Mouse (Mus musculus) lung, postnatal 0 days (tissue): ENCODE data around the gene Hspb1. TPM values are rescaled to one million over a fixed set of nuclear protein-coding genes. Genes with fewer than 3 reads are reported as not detected.
A peak's percentile ranks its signal among the peaks of the same experiment; 100 is the strongest.

Source experiments
- ATAC-seq: fragments of 200-750 bp; cut with Nextera tagmentation; 2 replicates; pipeline ENCODE4 v1.8.0; 2017; ENCODE audit warnings: moderate library complexity
- DNase-seq: peaks from one replicate; pipeline ENCODE4 v3.0.0-alpha.2; 2016; ENCODE audit warnings: low spot score
- H3K27ac ChIP-seq: fragments of 300-500 bp; sonication (generic); 2 replicates; pipeline ENCODE4 v1.5.1; 2014; ENCODE audit warnings: antibody characterized with exemption, mild to moderate bottlenecking, low read length, mixed read lengths
- H3K27me3 ChIP-seq: fragments of 300-500 bp; sonication (generic); replicated peaks from 2 replicates; pipeline ENCODE4 v1.6.1; 2014; ENCODE audit warnings: low read length, mixed read lengths; ENCODE audit not compliant: insufficient read depth
- H3K36me3 ChIP-seq: fragments of 300-500 bp; sonication (generic); 2 replicates; pipeline ENCODE4 v1.6.1; 2014; ENCODE audit warnings: low read length, mixed read lengths; ENCODE audit not compliant: insufficient read depth
- H3K4me1 ChIP-seq: fragments of 300-500 bp; sonication (generic); 2 replicates; pipeline ENCODE4 v1.6.1; 2014; ENCODE audit warnings: antibody characterized with exemption, low read depth, low read length, mixed read lengths; ENCODE audit not compliant: insufficient read depth
- H3K4me2 ChIP-seq: fragments of 300-500 bp; sonication (generic); replicated peaks from 2 replicates; pipeline ENCODE4 v1.6.1; 2014; ENCODE audit warnings: low read depth, mild to moderate bottlenecking, low read length, moderate library complexity, mixed read lengths
- H3K4me3 ChIP-seq: fragments of 300-500 bp; sonication (generic); 2 replicates; pipeline ENCODE4 v1.5.1; 2014; ENCODE audit warnings: low read depth, low read length
- H3K9ac ChIP-seq: fragments of 300-500 bp; sonication (generic); replicated peaks from 2 replicates; pipeline ENCODE4 v1.6.1; 2014; ENCODE audit warnings: low read depth, mild to moderate bottlenecking
- H3K9me3 ChIP-seq: fragments of 300-500 bp; sonication (generic); 2 replicates; pipeline ENCODE4 v1.6.1; 2016; ENCODE audit warnings: low read length, mixed read lengths
- CTCF ChIP-seq: IDR thresholded peaks from 2 replicates; pipeline ENCODE4 v1.5.1; 2016; ENCODE audit warnings: antibody characterized with exemption, mild to moderate bottlenecking
- EP300 ChIP-seq: IDR thresholded peaks from 2 replicates; pipeline ENCODE4 v1.6.1; 2016; ENCODE audit warnings: antibody characterized with exemption, mild to moderate bottlenecking, control low read depth
- WGBS: fragments of 180-500 bp; shearing (Covaris S2); extraction: QIAGEN DNeasy Blood & Tissue Kit; methylation state at CpG from one replicate; pipeline ENCODE4 v1.1.7; 2014; 5-methylcytosine and 5-hydroxymethylcytosine counted together
- polyA plus RNA-seq: library from polyadenylated mRNA; unstranded; fragments of >200 nt; fragmentation: Nextera tagmentation; extraction: Ambion mirVana; gene quantifications from 2 replicates; pipeline ENCODE4 v1.2.1, GENCODE M21; 2015

Hspb1 gene
- polyA plus RNA-seq, 1 experiment from 2014 or later, result 248 TPM

DNA sequence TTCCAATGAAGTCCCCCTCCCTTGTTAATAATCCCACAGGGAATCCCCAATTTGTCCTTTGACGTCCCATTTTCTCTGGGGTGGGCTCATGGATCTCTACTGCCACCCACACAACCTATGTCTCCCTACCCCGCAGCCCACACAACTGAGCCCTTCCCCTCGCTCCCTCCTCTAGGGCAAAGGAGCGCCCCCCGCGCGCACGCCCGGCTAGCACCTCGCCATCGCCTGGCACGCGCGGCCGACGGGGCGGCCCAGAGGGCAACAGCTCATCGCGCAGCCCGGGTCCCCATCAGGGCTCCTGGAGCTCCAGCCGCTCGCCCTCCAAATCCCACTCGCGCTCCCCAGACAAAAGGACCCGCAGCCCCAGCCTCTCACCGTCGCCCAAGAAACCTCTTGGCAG is 19.1 kb upstream of the Hspb1 start:
- Histone ChIP-seq H3K27me3 (peaks cover 33% of the 10 kb centered on the region), H3K36me3 (no peaks in the 10 kb centered on the region), H3K9me3 (no peaks in the 10 kb centered on the region), H3K4me3 (peak overlapping the region; percentile 35; the same call in 1 of the 2 replicates), H3K9ac (no peak overlapping the region), H3K4me1 (no peaks in the 10 kb centered on the region), H3K27ac (no peak overlapping the region), H3K4me2 (peak overlapping the region; percentile 67)
- ATAC-seq, result no peak
- TF ChIP-seq CTCF (no peak), EP300 (no peak)
- 4% methylated on average over 26 of the region's 27 CpGs for WGBS
- no peak for DNase-seq

- DNase-seq (no peak), ATAC-seq (no peak)
- no peak for TF ChIP-seq EP300
- no peak for TF ChIP-seq CTCF
- no peaks in the 10 kb centered on the region for H3K36me3 ChIP-seq
- no peaks in the 10 kb centered on the region for H3K9me3 ChIP-seq
- H3K9ac ChIP-seq, result no peak overlapping the region
- no peak overlapping the region for H3K4me2 ChIP-seq
- peaks cover 33% of the 10 kb centered on the region for H3K27me3 ChIP-seq
- WGBS, result 61% methylated on average over 14 of the region's 14 CpGs
- no peaks in the 10 kb centered on the region for H3K4me1 ChIP-seq
- no peak overlapping the region for H3K4me3 ChIP-seq
- H3K27ac ChIP-seq, result no peak overlapping the region
Measured at GRCm38 (mm10) chr5:135869661-135870423, 17.9 kb upstream of the Hspb1 start.

- no peaks in the 10 kb centered on the region for H3K4me1 ChIP-seq
- WGBS, result 77% methylated on average over 5 of the region's 5 CpGs
- H3K36me3 ChIP-seq, result no peaks in the 10 kb centered on the region
- TF ChIP-seq EP300 (no peak), CTCF (no peak)
- no peaks in the 10 kb centered on the region for H3K9me3 ChIP-seq
- DNase-seq, result no peak
- no peak overlapping the region for H3K27ac ChIP-seq
- peaks cover 33% of the 10 kb centered on the region for H3K27me3 ChIP-seq
- no peak overlapping the region for H3K4me3 ChIP-seq
- ATAC-seq, result no peak
- H3K4me2 ChIP-seq, result no peak overlapping the region
- H3K9ac ChIP-seq, result no peak overlapping the region
Measured at GRCm38 (mm10) chr5:135870505-135870904, 17.2 kb upstream of the Hspb1 start.

DNA sequence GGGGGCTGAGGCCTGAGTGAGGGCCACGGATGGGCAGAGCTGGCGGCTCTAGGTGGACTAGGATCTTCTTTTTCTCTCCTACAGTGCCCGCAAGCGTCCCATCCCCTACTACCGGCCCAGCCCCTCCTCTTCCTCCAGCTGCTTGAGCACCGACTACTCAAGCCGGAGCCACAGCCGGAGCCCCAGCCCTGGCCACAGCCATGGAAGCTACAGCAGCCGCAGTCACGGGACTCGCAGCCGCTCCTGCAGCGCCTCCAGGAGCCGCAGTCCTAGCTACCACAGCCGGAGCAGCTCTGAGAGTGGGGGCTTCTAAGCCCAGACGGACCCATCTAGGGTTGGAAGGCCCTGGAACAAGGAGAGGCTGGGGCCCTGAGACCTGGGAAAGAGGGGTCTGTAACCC is 14.7 kb upstream of the Hspb1 start:
- H3K4me3 ChIP-seq, result no peak overlapping the region
- no peak overlapping the region for H3K9ac ChIP-seq
- H3K27me3 ChIP-seq, result peaks cover 23% of the 10 kb centered on the region
- ATAC-seq (no peak), DNase-seq (no peak)
- no peaks in the 10 kb centered on the region for H3K9me3 ChIP-seq
- H3K36me3 ChIP-seq, result no peaks in the 10 kb centered on the region
- no peaks in the 10 kb centered on the region for H3K4me1 ChIP-seq
- 12% methylated on average over 16 of the region's 16 CpGs for WGBS
- no peak overlapping the region for H3K27ac ChIP-seq
- no peak overlapping the region for H3K4me2 ChIP-seq
- TF ChIP-seq EP300, result no peak
- TF ChIP-seq CTCF, result no peak

- Histone ChIP-seq H3K4me1 (no peaks in the 10 kb centered on the region), H3K9ac (no peak overlapping the region), H3K27ac (no peak overlapping the region), H3K4me3 (no peak overlapping the region), H3K36me3 (no peaks in the 10 kb centered on the region), H3K9me3 (no peaks in the 10 kb centered on the region), H3K27me3 (peaks cover 16% of the 10 kb centered on the region), H3K4me2 (no peak overlapping the region)
- DNase-seq (no peak), ATAC-seq (no peak)
- WGBS, result 59% methylated on average over 9 of the region's 9 CpGs
- TF ChIP-seq CTCF (no peak), EP300 (no peak)
Measured at GRCm38 (mm10) chr5:135873753-135874152, 14.0 kb upstream of the Hspb1 start.

GRCm38 (mm10) chr5:135877180-135877579 is 10.5 kb upstream of the Hspb1 start:
- peaks cover 7% of the 10 kb centered on the region; the same call in 1 of the 2 replicates for H3K4me1 ChIP-seq

More at GRCm38 (mm10) chr5:135877180-135877579, 10.5 kb upstream of the Hspb1 start:
- WGBS, result 13% methylated on average over 8 of the region's 8 CpGs
- Histone ChIP-seq H3K36me3 (no peaks in the 10 kb centered on the region), H3K4me2 (peak overlapping the region; percentile 57), H3K27me3 (no peaks in the 10 kb centered on the region), H3K9me3 (no peaks in the 10 kb centered on the region), H3K9ac (no peak overlapping the region), H3K4me3 (peak overlapping the region; percentile 31; the same call in 1 of the 2 replicates), H3K27ac (0 out of 2 replicates have a peak overlapping the region, but pooled peaks have one; percentile 20)
- DNase-seq, result peak; percentile 80
- ATAC-seq, result 0 out of 2 replicates have a peak, but pooled peaks have one; percentile 16
- TF ChIP-seq EP300 (no peak), CTCF (peak; percentile 77)
